Mouse (Mus musculus): ENCODE measurements around the gene Gm10778.

The Gm10778 gene

GRCm38 (mm10) chr10:81648803-81649775, at the start of gene Gm10778:
Gene Gm10778, plus strand, starts transcription at chr10:81649059.
- peak; percentile 71 to 82 for DNase-seq (ENCODE audit: low spot score in 2 of 2)

DNA sequence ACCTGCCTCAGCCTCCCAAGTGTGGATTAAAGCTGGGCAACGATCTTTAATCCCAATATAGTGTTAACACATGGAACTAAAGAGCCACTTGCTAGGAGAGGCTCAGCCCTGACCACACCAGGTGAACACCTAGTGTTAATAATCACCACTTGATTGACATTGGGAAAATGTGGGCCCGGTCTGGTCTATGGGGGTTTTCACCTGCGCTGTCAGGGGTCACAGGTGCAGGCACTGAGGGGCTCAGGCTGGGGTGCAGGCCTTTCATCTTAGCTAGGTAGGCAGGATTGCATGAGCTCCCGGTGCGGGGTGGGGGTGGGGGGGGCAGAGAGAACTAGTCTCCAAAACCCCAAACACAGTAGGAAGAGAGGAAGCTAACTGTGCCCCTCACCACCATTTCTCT, 49.2 kb upstream of the Gm10778 start:
- no peak for DNase-seq (ENCODE audit: low spot score in 2 of 2)

- DNase-seq (ENCODE audit: low spot score in 2 of 2), result no peak
Measured at GRCm38 (mm10) chr10:81600096-81600495, 48.8 kb upstream of the Gm10778 start.

GRCm38 (mm10) chr10:81600738-81601203, 48.1 kb upstream of the Gm10778 start, which contains the start of gene Tle6:
Gene Tle6, minus strand, starts transcription at chr10:81601073.
- DNase-seq (ENCODE audit: low spot score in 2 of 2), result peak; percentile 93 to 94

DNA sequence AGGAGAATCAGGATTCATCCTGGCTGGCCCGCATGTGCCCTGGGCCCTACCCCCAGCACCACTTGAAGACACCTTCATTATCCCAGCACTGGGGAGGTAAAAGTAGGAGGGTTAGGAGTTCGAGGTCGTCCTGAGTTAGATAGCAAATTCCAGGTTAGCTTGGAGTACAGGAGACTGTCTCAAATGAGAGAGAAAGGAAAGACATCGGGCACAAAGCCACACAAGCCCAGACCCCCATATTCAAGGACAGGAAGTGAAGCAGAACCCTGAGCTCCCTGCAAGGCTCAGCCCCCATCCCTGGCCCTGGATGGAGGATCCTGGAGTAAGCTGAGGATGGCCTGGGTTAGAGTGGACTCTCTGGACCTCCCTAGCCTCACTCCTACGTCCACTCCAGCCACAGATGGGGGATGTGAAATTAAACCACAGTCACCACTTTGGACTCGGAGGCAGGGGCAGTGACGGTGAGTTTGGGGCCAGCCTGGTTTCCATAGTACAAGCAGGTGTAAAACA, 47.4 kb upstream of the Gm10778 start:
- no peak for DNase-seq (ENCODE audit: low spot score in 2 of 2)

DNA sequence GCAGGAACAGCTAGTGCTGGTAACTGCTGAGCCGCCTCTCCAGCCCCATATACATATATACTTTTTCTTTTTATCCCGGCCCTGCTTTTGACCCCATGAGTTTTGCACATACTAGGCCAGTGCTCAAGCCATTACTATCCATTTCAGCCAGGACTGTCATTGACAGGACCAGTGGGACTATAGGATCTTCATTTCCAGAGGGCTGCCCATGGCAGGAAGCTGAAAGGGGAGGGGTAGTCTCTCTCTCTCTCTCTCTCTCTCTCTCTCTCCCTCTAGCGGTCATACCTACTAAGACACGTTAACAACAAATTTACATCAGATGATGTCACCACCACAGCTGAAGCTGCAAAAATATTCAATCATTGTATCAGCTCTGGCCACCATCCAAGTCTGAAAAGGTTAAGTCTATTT, 46.1 kb upstream of the Gm10778 start:
- DNase-seq (ENCODE audit: low spot score in 2 of 2), result no peak

DNA sequence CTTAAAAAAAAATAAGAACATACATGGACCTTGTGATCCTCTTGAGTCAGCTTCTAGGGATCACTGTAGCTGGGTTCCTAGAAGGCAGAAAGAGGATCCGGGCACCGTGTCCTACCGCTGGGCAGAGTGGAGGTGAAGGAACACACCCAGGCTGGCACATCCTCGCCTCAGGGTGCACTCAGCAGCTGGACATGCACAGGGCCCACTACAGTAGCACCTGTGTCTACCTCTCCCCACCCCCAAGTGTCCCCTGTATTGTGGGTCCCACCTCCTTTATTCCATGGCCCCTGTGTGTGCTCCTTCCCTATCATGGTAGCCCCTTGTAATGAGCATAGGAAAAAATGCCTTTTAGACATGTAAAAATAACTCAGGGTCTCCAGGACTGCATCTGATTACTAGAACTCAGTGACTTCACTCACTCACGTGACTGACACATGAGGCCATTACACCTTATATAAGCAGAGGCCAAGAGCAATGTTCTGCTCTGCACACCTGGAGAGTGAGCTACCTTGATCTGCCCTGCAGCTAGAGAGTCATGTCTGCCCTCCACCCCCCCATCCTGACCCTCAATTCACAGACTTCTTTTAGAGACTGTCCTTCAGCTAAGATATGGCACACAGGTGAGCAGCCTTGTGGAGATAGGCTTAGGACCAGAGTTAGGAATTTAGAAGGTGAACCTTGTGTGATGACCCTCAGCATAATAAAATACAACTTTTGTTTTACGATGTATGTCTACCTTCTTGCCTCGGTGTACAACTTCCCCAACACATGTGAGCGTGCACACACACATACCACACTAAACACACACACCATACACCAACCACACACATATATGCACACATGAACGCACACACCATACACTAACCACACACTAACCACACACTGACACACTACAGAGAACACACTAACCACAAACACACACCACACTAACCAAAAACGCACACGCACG, 44.6 kb upstream of the Gm10778 start:
- DNase-seq (ENCODE audit: low spot score in 2 of 2), result no peak

DNA sequence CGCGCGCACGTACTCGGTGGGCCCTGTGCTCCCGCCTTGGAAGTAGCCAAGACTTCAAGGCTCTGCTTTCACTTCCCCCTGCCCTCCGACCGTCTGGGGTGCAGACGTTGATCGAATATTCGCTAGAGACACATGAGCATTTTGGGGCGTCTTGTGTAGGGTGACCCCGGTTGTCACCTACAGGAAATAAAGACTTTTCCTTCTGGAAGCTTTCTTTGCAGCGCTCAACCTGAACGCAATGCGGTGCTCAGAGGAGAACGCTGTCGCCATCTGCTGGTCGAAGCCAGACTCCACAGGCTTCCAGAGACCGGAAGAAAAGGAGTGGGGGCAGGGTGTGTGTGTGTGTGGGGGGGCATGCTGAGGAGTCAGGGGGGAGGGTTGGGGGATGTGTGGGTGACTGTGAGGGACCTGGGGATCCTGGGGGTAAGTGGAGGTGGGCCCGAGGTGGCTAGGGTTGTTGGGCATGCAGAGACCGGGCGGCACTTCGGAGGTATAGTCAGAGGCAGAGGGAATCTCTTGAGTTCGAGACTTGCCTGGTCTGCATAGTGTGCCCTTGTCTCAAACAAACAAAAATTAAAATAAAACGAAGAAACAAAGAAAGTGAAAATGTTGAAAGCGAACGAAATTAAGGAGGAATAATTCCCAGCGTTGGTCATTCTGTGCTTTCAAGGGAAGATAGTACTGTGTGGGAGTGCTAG, 43.7 kb upstream of the Gm10778 start:
- peak; percentile 74 to 80 for DNase-seq (ENCODE audit: low spot score in 2 of 2)

GRCm38 (mm10) chr10:81605666-81605973, 43.2 kb upstream of the Gm10778 start:
- DNase-seq (ENCODE audit: low spot score in 2 of 2), result no peak

- peak; percentile 80 to 88 for DNase-seq (ENCODE audit: low spot score in 2 of 2)
Measured at GRCm38 (mm10) chr10:81605974-81606751, 42.7 kb upstream of the Gm10778 start, which contains the start of gene BC025920. Gene BC025920, plus strand, starts transcription at chr10:81606270.

DNA sequence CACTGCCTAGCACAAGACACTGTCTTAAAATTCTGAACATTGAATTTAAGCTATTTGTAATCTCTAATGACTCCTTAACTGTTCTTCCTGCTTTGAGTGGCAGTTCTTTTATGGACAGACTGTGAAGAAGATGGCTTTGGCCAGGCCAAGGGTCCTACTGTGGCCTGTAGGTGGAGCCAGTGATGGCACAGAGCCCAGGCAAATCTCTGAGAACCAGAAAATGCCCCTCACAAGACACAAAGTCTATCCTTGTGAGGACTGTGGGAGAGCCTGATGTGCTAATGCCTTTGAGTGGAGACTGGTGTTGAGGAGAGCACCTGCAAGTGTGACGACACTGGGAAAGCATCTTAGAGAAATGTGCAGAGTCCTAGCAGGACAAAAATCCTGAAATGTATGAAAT, 40.6 kb upstream of the Gm10778 start:
- no peak for DNase-seq (ENCODE audit: low spot score in 2 of 2)

DNA sequence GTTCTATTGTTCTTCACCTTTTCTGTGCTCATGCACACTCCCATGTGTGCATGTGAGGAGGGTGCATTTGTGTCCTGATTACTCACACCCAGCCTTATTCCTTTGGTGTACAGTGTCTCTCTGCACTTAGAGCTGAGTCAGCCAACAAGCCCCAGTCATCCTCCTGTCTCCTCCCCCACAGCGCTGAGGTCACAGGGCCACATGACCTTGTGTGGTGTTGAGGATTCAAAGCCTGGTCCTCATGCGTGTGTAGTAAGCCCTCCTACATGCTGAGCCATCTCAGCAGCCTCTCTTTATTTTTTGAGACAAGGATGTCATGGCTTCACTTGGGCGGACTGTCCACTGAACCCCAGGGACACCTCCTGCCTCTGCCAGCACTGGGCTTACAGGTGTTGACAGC, 36.1 kb upstream of the Gm10778 start:
- DNase-seq (ENCODE audit: low spot score in 2 of 2), result no peak

DNA sequence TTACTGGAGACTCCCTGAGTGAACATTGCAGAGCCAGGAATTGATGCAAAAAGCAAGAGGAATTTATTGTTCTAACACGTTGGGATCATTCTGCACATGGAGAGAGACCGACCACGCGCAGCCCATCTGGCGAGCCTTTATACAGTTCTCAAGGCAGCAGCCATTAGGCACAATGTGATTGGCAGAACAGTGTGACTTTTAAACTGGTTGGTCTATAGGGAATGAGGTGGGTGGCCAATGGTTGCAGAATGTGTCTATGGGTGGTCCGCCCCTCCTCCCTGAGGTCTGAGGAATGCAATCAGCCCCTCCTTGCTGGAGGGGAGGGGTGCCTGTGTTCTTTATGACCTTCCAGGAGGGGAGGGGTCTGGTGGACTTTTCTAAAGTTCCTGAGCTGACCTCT, 33.4 kb upstream of the Gm10778 start:
- DNase-seq (ENCODE audit: low spot score in 2 of 2), result no peak

DNA sequence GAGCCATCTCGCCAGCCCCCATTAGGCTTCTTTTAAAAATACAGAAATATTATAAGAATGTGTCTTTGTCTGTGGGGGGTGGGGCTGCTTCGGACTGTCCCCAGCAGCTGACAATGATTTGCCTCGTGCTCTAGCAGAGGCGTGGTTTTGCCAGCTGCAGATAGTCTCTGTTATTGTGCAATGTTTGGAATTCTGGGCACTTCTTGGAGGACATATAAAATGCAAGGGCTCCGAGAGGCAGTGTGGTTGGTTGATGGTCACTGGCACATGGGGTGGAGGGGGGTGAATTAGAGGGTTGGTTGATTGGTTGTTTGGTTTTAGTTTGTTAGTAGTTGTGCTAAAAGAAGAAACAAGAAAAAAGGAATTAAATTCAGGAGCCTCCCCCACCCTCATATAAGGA, 28.9 kb upstream of the Gm10778 start:
- no peak for DNase-seq (ENCODE audit: low spot score in 2 of 2)

DNA sequence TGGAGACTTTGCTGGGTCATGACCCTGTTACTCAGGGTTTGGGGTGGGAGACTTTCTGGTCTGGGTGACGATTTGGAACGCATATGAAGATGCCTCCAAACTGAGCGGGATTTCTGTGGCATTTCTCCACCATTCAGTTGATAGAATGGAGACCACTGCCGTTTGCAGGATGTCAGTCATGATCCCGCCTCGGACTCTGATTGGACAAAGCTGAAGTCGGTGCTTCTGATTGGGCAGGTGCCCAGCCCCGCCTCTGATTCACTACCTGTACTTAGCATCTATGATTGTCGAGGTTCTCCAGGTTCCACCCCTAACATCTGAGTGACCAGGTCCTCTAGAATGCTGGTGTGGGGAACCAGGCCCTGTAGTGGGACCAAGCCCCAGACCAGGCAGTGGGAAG, 28.1 kb upstream of the Gm10778 start:
- DNase-seq (ENCODE audit: low spot score in 2 of 2), result no peak

GRCm38 (mm10) chr10:81623441-81623840, 25.4 kb upstream of the Gm10778 start:
- no peak for DNase-seq (ENCODE audit: low spot score in 2 of 2)

- DNase-seq (ENCODE audit: low spot score in 2 of 2), result no peak
Measured at GRCm38 (mm10) chr10:81626101-81626993, 22.5 kb upstream of the Gm10778 start.

GRCm38 (mm10) chr10:81626994-81627835, 21.6 kb upstream of the Gm10778 start, which contains the start of gene Sirt6:
Gene Sirt6, minus strand, starts transcription at chr10:81627797.
- peak; percentile 81 to 89 for DNase-seq (ENCODE audit: low spot score in 2 of 2)

DNA sequence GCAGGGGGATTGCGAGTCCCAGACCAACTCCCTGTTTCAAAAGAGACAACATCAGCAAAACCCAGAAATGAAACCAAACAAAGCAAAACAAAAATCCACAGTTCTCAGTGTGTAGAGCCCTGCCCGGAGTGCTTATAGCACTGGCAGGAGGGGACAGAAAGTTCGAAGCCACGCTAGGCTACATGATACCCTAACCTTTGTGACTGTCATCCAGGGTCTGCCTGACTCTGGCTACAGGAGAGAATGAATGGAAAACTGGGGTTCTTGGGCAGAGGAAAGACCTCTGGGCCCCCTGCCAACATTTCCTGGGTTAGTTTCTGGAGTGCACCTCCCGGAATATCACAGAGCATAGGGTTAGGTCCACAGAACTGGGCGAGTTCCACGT, 21.0 kb upstream of the Gm10778 start:
- no peak for DNase-seq (ENCODE audit: low spot score in 2 of 2)
